Mouse (Mus musculus) megakaryocyte, embryonic 14.5 days (primary cell): ENCODE results near the gene Nell2. TPM values are rescaled to one million over a fixed set of nuclear protein-coding genes. Genes with fewer than 3 reads are reported as not detected.
A peak's percentile ranks its signal among the peaks of the same experiment; 100 is the strongest.

ENCODE experiments used
- H3K27me3 ChIP-seq: replicated peaks from 2 replicates; pipeline ENCODE3; 2012; ENCODE audit warnings: inconsistent platforms
- H3K36me3 ChIP-seq: replicated peaks from 2 replicates; pipeline ENCODE3; 2012; ENCODE audit warnings: low read length, inconsistent platforms, mixed read lengths
- H3K4me1 ChIP-seq: 2 replicates; pipeline ENCODE4 v1.6.1; 2012; ENCODE audit warnings: inconsistent platforms
- H3K4me3 ChIP-seq: replicated peaks from 2 replicates; pipeline ENCODE3; 2012; ENCODE audit warnings: moderate library complexity, mild to moderate bottlenecking, inconsistent platforms
- H3K9me3 ChIP-seq: 2 replicates; pipeline ENCODE4 v1.6.1; 2012; ENCODE audit warnings: inconsistent platforms
- FLI1 ChIP-seq: IDR thresholded peaks from 2 replicates; pipeline ENCODE4 v1.6.1; 2012; ENCODE audit warnings: low read length, inconsistent platforms, mixed read lengths
- GATA1 ChIP-seq: IDR thresholded peaks from 3 replicates; pipeline ENCODE4 v1.6.1; 2012; ENCODE audit warnings: mixed read lengths, low read length, inconsistent platforms, borderline replicate concordance
- polyA plus RNA-seq: library from polyadenylated mRNA; stranded (reverse); fragments of >175 nt; gene quantifications from 2 replicates; pipeline ENCODE4 v1.2.3, GENCODE M21; 2012; ENCODE audit warnings: low replicate concordance; ENCODE audit not compliant: insufficient read depth

Gene Nell2
- polyA plus RNA-seq, 1 experiment: not detected

DNA sequence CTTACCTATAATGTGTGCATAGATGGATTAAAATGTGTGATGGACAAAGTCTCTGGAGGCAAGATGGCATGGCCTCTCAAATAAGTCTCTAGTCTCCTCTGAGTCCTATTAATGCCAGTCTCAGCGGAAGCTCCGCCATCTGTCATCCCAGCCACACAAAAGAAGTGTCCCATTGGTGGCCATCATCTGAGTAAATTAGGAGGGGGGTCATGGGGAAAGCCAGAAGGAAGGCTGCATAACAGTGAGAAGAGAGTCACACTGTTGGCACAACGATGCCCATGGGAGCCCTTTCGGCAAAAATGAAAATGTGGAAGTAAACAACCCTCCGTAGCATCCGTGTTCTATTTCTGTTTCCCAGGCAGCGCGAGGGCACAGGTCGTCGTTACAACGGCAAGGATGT, 446.7 kb downstream of the Nell2 start:
- Histone ChIP-seq H3K36me3 (no peaks in the 10 kb centered on the region), H3K4me3 (no peak overlapping the region), H3K9me3 (peaks cover 56% of the 10 kb centered on the region), H3K4me1 (no peaks in the 10 kb centered on the region), H3K27me3 (no peaks in the 10 kb centered on the region)
- TF ChIP-seq FLI1 (no peak), GATA1 (no peak)

DNA sequence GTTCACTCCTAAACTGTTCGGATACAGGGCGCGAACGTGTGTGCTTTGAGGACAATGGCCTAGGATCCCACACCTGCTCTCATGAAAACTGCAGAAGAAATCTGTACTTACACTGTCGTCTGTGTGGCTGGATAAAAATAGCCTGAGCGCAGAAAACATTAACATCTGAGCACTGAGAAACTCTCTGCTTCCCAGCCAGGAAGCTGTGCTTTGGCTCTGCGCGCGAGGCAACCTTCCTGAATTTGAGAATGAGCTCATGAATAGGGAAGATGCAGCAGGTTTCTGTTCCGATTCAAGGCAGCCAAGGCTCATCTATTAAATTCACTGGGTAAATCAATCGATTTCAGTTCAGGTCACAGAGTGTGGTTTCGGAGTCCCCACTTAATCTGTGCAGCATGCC, 453.0 kb downstream of the Nell2 start:
- no peaks in the 10 kb centered on the region for H3K27me3 ChIP-seq
- H3K9me3 ChIP-seq: peaks cover 49% of the 10 kb centered on the region
- H3K36me3 ChIP-seq: no peaks in the 10 kb centered on the region
- no peaks in the 10 kb centered on the region for H3K4me1 ChIP-seq
- TF ChIP-seq FLI1 (no peak), GATA1 (no peak)
- no peak overlapping the region for H3K4me3 ChIP-seq

DNA sequence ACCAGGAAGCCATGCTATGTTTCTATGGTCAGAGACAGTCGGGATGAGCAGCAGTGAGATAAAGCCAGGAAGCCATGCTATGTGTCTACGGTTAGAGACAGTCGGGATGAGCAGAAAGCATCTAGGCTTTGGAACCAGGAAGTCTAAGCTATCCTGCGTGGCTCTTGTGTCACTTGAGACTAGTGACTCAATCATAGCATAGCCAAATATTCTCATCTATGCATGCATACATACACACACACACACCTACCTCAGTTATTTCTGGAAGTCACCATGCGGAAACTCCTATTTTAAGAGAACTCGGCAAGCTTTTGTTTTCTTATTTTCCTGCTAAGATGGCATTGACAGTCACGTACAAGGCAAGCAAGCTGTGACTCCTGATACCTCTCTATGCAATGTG, 457.5 kb downstream of the Nell2 start:
- no peak for TF ChIP-seq FLI1
- TF ChIP-seq GATA1: no peak
- peaks cover 51% of the 10 kb centered on the region for H3K9me3 ChIP-seq
- no peaks in the 10 kb centered on the region for H3K4me1 ChIP-seq
- H3K4me3 ChIP-seq: no peak overlapping the region
- H3K27me3 ChIP-seq: no peaks in the 10 kb centered on the region
- H3K36me3 ChIP-seq: no peaks in the 10 kb centered on the region

DNA sequence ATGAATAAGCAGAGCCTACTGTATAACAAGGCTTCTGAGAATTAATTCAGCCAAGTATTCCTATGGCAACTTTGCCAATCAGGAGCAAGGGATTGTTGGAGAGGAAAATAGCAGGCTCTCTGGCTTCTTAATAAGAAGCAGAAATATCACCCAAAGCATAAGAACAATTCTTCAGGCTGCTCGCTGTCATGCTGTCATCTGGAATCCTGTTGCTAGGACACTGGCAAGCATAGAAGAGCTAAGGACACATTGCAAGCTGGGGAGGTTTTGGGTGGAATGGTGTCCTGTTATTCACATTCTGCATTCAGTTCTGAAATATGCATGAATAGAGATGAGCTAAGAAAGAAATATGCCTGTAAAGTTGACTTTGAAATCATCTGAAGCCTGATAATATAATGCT, 459.6 kb downstream of the Nell2 start:
- Histone ChIP-seq H3K9me3 (peaks cover 54% of the 10 kb centered on the region), H3K27me3 (no peaks in the 10 kb centered on the region), H3K4me1 (no peaks in the 10 kb centered on the region), H3K36me3 (no peaks in the 10 kb centered on the region), H3K4me3 (no peak overlapping the region)
- TF ChIP-seq GATA1 (no peak), FLI1 (no peak)

DNA sequence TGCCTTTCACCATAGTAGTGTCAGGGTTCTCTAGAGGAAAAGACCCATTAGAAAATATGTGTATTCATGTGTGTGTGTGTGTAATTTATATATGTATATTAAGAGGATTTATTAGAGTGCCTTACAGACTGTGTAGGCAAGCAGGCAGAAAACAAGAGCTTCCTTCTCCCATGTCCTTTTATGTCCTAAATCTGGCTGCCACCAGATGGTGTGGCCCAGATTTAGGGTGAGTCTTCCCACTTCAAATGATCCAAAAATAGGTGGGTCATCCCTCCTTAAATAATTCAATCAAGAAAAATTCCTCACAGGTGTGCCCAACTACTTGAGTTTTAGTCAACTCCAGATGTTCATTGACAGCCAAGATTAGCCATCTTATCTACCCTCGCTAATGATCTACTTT, 460.3 kb downstream of the Nell2 start:
- Histone ChIP-seq H3K27me3 (no peaks in the 10 kb centered on the region), H3K36me3 (no peaks in the 10 kb centered on the region), H3K4me1 (no peaks in the 10 kb centered on the region), H3K9me3 (peaks cover 58% of the 10 kb centered on the region), H3K4me3 (no peak overlapping the region)
- TF ChIP-seq GATA1 (no peak), FLI1 (no peak)

DNA sequence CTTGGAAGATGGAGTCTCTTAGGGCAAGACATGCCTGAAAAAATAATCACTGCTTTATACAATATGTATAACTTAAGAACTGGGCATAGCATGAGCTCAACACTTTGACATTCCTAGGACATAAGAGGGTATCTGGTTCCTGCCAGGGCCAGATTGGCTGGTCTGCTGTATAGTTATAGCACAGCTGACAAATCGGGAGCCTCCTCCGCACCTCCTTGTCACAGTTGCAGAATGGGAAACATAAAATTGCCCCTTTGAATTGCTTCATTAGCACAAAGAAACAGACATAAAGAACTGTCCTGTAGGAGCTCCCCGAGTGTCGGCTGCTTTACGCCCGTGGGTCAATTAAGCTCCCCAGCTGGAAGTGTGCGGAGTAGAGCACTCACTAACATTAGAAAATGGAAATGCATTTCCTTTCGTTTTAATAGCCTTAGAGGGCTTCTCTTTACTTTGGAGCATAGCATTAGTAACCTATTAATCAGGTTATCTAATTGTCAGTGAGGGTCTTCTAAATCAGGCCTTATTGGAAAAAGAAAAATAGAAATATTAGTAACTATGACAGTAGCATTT, 473.2 kb downstream of the Nell2 start:
- no peak for TF ChIP-seq FLI1
- Histone ChIP-seq H3K36me3 (no peaks in the 10 kb centered on the region), H3K4me3 (no peak overlapping the region), H3K4me1 (no peaks in the 10 kb centered on the region), H3K9me3 (peaks cover 35% of the 10 kb centered on the region), H3K27me3 (no peaks in the 10 kb centered on the region)

DNA sequence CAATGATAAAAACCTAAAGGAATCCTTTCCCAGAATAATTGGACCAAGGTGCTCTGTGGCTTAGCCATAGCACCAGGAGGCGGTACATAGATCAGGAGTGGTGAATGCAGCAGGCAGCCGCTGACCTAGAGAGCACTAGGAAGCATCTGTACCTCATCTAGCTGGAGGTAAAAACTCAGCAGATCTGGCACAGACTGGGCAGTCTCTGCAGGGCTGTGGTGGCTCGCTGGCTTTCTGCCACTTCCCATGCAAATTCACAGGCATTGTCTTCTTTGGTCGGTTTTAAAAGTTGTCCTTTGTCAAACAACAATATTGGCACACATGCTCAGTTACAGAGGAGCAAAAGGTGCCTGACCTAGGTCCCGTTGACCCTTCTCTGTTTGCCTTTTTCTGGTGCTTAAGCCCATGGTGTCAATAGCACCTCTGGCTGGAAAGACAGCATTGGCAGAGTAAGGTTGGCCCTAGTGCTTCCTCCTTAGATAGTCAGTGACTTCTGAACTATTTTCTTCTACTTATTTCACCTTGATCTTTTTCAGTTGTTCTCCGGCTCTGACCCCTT, 479.1 kb downstream of the Nell2 start:
- Histone ChIP-seq H3K9me3 (peaks cover 24% of the 10 kb centered on the region), H3K4me1 (no peaks in the 10 kb centered on the region), H3K27me3 (no peaks in the 10 kb centered on the region), H3K36me3 (no peaks in the 10 kb centered on the region), H3K4me3 (peak overlapping the region; percentile 6)
- TF ChIP-seq FLI1 (no peak), GATA1 (no peak)

DNA sequence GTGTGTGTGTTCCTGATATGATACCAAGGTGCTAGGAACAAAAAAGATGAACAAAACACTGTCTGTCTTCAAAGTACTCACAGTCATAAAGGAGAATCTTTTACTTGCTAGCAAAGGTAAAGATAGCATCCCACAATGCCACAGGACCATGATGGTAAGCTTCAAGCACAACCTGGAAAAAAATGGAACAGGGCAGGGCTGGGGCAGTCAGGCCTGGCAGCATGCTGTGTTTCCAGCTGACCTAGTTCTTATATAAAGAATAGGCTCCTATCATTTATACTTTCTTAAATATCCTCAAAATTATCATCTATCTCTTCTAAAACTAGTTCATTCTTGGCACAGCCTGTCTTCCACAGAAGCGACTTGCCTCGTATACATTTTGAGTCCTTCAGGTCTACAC, 480.9 kb downstream of the Nell2 start:
- no peaks in the 10 kb centered on the region for H3K27me3 ChIP-seq
- H3K4me3 ChIP-seq: no peak overlapping the region
- peaks cover 30% of the 10 kb centered on the region for H3K9me3 ChIP-seq
- TF ChIP-seq FLI1: no peak
- TF ChIP-seq GATA1: no peak
- H3K4me1 ChIP-seq: no peaks in the 10 kb centered on the region
- H3K36me3 ChIP-seq: no peaks in the 10 kb centered on the region

DNA sequence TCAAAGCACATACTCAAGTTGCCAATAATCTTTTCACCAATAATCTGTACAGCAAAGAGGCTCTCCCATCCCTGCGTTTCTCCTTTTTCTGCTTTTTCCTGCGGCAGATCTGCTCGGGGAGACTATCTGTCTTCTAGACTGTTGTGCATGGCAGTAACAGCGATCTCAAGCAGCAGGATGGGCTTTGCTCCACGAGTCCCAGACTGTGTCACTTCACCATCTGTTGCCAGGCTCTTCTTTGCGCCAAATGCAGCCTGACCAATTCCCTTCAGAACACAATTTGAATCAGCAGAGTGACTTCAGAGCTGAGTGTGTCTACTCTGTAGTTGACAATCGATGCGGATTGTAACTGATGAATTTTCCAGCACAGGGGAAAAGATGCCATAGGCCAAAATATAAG, 484.3 kb downstream of the Nell2 start:
- Histone ChIP-seq H3K27me3 (no peaks in the 10 kb centered on the region), H3K4me1 (no peaks in the 10 kb centered on the region), H3K4me3 (no peak overlapping the region), H3K9me3 (peaks cover 31% of the 10 kb centered on the region), H3K36me3 (no peaks in the 10 kb centered on the region)
- TF ChIP-seq FLI1 (no peak), GATA1 (no peak)

DNA sequence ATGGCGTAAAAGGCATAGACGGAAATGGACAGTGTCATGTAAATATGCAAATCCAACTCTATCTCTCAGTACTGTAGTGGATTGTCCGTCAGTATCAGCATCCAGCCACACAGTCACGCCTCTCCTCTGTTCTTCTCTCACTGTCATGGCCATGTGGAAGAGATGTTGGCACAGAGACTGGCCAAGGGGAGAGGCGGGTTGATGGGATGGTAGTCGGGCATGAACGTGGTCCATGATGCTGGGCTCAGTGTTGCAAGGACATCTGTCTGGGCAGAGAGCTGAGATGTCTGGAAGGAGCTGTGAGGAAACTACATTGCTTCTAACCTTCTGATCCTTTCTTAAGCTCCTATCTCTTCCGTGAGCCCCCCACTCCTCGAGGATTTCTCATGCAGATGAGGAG, 485.9 kb downstream of the Nell2 start:
- Histone ChIP-seq H3K9me3 (peaks cover 38% of the 10 kb centered on the region), H3K4me1 (no peaks in the 10 kb centered on the region), H3K4me3 (peak overlapping the region; percentile 16), H3K36me3 (no peaks in the 10 kb centered on the region), H3K27me3 (no peaks in the 10 kb centered on the region)
- TF ChIP-seq GATA1 (no peak), FLI1 (no peak)

DNA sequence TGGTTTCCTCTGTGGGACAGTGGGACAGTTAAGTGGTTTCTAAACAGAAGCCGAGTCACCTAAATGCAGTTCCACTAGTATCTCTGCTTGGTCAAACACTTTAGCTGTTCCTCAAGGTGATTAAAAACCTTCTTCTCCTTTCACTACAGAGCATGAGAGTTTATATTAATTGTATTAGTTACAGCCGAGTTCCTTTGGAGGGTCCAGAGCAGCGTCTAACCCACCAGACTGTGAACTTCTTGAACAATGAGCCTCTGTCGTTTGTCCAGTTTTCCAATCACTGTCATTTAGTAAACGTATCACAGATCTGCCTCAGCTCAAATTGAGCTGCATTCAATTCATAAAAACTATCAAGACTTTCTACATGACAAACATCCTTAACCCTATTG, 498.9 kb downstream of the Nell2 start:
- TF ChIP-seq FLI1 (no peak), GATA1 (no peak)
- H3K4me1 ChIP-seq: no peaks in the 10 kb centered on the region
- no peaks in the 10 kb centered on the region for H3K36me3 ChIP-seq
- H3K27me3 ChIP-seq: no peaks in the 10 kb centered on the region
- H3K4me3 ChIP-seq: no peak overlapping the region
- H3K9me3 ChIP-seq: peaks cover 20% of the 10 kb centered on the region
